Mouse (Mus musculus): Measurements from ENCODE around the gene Col18a1.

DNA sequence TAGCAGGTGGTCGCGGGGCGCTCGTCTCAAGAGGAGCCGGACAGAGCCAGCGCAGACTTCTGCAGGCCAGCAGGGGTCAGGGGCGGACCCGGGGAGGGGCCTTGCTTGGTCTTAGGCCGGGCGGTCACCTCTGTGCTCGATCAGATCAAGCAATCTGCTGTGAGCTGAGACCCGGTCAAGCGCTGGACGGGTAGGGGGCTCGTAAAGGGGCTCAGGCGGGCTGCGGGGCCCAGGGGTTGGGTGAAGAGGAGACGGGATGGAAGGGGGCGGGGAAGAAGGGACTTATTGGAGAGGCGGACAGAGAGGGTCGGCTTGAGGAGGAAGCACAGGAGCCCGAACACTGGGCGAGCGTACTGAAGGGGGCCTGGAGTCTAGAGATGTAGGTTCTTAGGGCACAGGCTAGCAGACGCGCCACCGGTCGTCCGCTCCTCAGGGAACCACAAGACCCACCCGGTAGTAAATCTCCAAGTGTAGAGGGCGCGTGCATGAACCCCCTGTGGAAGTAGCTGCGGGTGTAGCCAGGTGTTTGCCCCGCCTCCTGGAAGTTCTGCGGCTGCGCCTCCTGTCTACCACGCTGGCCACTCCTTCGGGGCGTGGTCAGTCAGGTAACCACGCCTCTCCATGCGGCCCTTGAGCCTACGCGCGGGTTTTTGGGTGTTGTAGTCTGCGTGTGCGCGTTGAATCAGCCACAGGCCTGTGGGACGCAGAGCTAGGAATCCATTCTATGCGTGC is 133.6 kb downstream of the Col18a1 start:
- TF ChIP-seq MAX (IDR thresholded peaks at IDR 0.05; ENCODE audit: low read depth) = no peak
- peak; percentile 64 for TF ChIP-seq POLR2A (IDR thresholded peaks at IDR 0.05; ENCODE audit: insufficient read length, low read depth)
- TF ChIP-seq MYOD1 (IDR thresholded peaks at IDR 0.05; ENCODE audit: control insufficient read depth in 1 of 3, insufficient read length in 2 of 3, low read depth in 2 of 3) = peak in 1 of 3 experiments; percentile 2
- no peak for TF ChIP-seq CEBPB (IDR thresholded peaks at IDR 0.05; ENCODE audit: insufficient read depth, poor library complexity, severe bottlenecking)
- no peak for TF ChIP-seq USF1 (IDR thresholded peaks at IDR 0.05; ENCODE audit: low read depth)
- peak; percentile 40 for TF ChIP-seq POLR2AphosphoS2 (IDR thresholded peaks at IDR 0.05; ENCODE audit: insufficient read length, low read depth)
- TF ChIP-seq E2F4 (IDR thresholded peaks at IDR 0.05; ENCODE audit: insufficient read depth) = no peak
- no peak for TF ChIP-seq TCF12 (IDR thresholded peaks at IDR 0.05; ENCODE audit: insufficient read depth, poor library complexity, severe bottlenecking)

All from myocyte (in vitro differentiated cells).